Mouse (Mus musculus): Measurements from ENCODE around the gene Cyp46a1. TPM values are rescaled to one million over a fixed set of nuclear protein-coding genes. Genes with fewer than 3 reads are reported as not detected.

Gene Cyp46a1
- polyA plus RNA-seq, 1 experiment from 2014 or later, result 8.0 TPM

DNA sequence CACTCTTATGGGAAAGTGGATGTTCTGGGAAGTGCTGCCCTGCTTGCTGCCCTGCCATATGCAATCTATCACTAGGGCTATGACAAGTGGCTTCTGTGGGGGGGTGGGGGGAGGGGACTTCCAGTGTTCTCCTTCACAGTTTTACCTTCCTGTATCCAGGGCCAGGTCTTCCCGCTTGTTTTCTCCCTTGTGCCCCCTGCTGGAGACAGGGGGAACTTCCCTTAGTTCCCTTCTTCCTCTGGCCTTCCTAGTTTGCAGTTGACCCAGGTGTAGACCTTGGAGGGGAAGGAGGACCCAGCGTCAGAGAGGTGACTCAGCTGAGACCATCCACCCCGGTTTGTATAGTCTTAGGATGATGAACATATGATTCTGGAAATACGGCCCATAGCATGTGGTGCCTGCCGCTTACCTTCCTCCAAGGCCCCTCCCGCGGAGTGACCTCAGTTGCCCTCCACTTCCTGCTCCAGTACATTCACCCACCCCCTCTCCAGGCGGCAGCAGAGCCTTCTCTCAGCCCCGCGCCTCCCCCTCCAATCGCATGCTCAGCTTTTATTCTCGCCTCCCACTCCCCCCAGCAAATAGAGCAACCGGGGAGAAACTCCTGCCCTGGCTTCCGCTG lies 4.5 kb downstream of the Cyp46a1 start:
- H3K9me3 ChIP-seq, result no peaks in the 10 kb centered on the region
- no peak overlapping the region for H3K4me2 ChIP-seq

DNA sequence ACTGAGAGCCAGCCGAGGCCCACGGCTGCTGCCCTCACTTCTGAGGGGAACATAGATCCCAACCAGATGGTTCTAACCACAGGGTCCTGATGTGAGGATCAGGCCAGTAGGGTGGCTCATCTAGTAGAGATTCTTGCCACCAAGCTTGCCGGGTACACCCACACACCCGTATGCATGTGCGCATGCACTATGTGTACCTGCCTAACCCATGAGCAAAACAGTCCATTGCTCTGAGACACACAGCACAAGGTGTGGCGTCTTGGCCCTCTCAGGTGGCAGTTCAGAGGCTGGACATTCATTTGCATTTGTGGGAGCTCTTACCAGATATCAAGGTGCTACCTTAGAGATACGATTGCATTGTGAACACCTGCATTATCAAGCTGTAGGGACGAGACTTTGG lies 14.0 kb downstream of the Cyp46a1 start:
- WGBS, result 77% methylated on average over 8 of the region's 8 CpGs
- Histone ChIP-seq H3K27me3 (peaks cover 37% of the 10 kb centered on the region), H3K9me3 (no peaks in the 10 kb centered on the region), H3K27ac (no peak overlapping the region), H3K4me1 (peaks cover 12% of the 10 kb centered on the region), H3K4me3 (no peak overlapping the region), H3K9ac (no peak overlapping the region), H3K4me2 (no peak overlapping the region), H3K36me3 (no peaks in the 10 kb centered on the region)
- no peak for ATAC-seq (ENCODE audit: insufficient number of reproducible peaks, insufficient read depth, low FRiP score, low TSS enrichment, low read depth)

More for the DNA sequence above, 4.5 kb downstream of the Cyp46a1 start:
- no peak overlapping the region for H3K27ac ChIP-seq
- H3K4me1 ChIP-seq, result peaks cover 15% of the 10 kb centered on the region
- no peak overlapping the region for H3K4me3 ChIP-seq
- 11% methylated on average over 14 of the region's 14 CpGs for WGBS
- no peak for ATAC-seq (ENCODE audit: insufficient number of reproducible peaks, insufficient read depth, low FRiP score, low TSS enrichment, low read depth)
- H3K9ac ChIP-seq, result no peak overlapping the region
- H3K36me3 ChIP-seq, result no peaks in the 10 kb centered on the region
- H3K27me3 ChIP-seq, result peaks cover 29% of the 10 kb centered on the region

DNA sequence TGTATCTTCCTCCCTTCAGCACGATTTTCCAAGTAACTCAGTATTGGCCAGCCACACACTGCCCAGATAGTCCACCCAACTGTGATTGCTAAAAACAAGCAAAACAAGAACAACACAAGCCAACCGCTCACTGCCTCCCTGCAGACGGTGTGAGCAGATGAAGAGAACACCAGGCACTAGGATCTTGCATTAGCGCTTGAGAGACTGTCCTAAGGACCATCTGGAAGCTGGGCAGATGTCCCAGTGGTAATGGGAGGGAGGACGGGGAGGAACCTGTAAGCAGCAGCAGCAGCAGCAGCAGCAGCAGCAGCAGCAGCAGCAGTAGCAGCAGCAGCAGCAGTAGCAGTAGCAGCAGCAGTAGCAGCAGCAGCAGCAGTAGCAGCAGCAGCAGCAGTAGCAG lies 14.8 kb downstream of the Cyp46a1 start:
- no peak for ATAC-seq (ENCODE audit: insufficient number of reproducible peaks, insufficient read depth, low FRiP score, low TSS enrichment, low read depth)
- Histone ChIP-seq H3K27me3 (peaks cover 46% of the 10 kb centered on the region), H3K4me3 (no peak overlapping the region), H3K4me1 (peaks cover 12% of the 10 kb centered on the region), H3K27ac (no peak overlapping the region), H3K36me3 (no peaks in the 10 kb centered on the region), H3K9ac (no peak overlapping the region), H3K4me2 (no peak overlapping the region), H3K9me3 (no peaks in the 10 kb centered on the region)
- 69% methylated on average over 5 of the region's 5 CpGs for WGBS

DNA sequence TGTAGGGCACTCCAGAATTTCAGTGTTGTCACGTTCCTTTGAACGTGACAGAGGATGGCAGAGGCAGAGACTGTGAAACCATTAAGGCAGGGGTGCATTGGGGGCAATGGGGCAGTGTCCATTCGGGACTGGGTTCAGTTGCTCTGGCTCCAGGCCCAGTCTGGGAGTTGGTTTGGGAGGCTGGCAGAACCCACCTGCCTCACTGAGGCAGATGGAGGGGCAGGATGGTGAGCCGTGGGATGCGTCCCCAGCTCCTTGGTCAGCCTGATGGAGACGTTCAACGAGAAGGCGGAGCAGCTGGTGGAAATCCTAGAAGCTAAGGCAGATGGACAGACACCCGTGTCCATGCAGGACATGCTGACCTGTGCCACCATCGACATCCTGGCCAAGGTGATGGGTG lies 16.8 kb downstream of the Cyp46a1 start:
- H3K27ac ChIP-seq, result no peak overlapping the region
- H3K4me2 ChIP-seq, result no peak overlapping the region
- WGBS, result 84% methylated on average over 10 of the region's 10 CpGs
- no peak overlapping the region for H3K9ac ChIP-seq
- peaks cover 12% of the 10 kb centered on the region for H3K4me1 ChIP-seq
- H3K9me3 ChIP-seq, result 0 out of 2 replicates have a peak, but pooled peaks cover 2% of the 10 kb centered on the region
- H3K4me3 ChIP-seq, result no peak overlapping the region
- ATAC-seq (ENCODE audit: insufficient number of reproducible peaks, insufficient read depth, low FRiP score, low TSS enrichment, low read depth), result no peak
- no peaks in the 10 kb centered on the region for H3K36me3 ChIP-seq
- peaks cover 52% of the 10 kb centered on the region for H3K27me3 ChIP-seq

DNA sequence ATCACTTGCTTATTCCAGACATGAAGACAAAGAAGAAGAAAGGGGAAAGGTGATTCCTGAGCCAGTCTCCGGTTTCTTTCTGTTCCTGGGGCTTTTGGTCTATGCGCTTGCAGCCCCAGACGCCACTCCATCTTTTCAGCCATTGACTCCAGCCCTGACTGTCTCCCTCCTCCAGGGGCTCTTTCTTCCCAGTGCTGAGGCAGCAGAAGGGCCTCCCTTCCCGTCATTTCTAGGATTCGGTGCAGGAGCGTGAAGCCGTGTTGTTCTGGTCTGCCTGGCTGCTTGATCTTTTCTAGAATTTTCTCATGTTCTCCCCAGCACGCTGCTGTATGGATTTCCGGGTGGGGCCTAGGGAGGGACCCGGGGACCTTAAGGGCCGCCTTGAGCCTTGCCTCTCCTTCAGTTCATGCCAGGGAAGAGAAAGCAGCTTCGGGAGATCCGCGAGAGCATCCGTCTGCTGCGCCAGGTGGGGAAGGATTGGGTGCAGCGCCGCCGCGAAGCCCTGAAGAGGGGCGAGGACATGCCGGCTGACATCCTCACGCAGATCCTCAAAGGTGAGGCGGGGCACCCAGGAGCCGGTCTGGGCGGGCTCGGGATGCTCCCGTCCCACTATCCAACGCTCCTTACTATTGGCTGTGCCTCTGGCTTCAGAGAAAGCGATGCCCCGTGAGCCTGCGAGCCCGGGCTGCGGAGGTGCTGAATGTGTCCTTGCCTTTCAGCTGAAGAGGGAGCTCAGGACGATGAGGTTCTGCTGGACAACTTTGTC lies 18.4 kb downstream of the Cyp46a1 start:
- Histone ChIP-seq H3K36me3 (no peaks in the 10 kb centered on the region), H3K4me1 (peaks cover 12% of the 10 kb centered on the region), H3K4me3 (peak overlapping the region; percentile 33), H3K27me3 (peaks cover 52% of the 10 kb centered on the region), H3K27ac (no peak overlapping the region), H3K9me3 (0 out of 2 replicates have a peak, but pooled peaks cover 3% of the 10 kb centered on the region), H3K9ac (peak overlapping the region; percentile 54), H3K4me2 (peak overlapping the region; percentile 65)
- ATAC-seq (ENCODE audit: insufficient number of reproducible peaks, insufficient read depth, low FRiP score, low TSS enrichment, low read depth), result no peak
- WGBS, result 5% methylated on average over 35 of the region's 35 CpGs

DNA sequence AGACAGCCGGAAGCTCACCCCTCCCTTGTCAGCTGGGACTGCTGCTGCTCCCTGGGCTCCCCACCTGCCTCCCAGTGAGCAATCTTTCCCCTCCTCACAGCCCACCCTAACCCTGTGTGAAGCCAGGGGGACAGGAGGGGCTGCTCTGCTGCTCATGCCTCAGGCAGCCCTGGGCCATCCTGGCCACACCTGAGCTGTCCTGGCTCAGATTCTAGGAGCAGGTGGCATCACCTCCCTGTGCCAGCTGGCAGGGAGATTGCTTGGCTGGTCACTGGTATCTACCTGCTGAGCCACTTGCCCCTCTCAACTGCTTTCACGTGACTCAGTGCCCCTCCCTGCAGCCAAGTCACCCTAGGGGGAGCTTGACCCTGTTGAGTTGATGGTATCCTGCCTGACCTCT lies 20.1 kb downstream of the Cyp46a1 start:
- peaks cover 12% of the 10 kb centered on the region for H3K4me1 ChIP-seq
- no peaks in the 10 kb centered on the region for H3K36me3 ChIP-seq
- H3K9me3 ChIP-seq, result 0 out of 2 replicates have a peak, but pooled peaks cover 3% of the 10 kb centered on the region
- ATAC-seq (ENCODE audit: insufficient number of reproducible peaks, insufficient read depth, low FRiP score, low TSS enrichment, low read depth), result no peak
- no peak overlapping the region for H3K27ac ChIP-seq
- H3K4me2 ChIP-seq, result no peak overlapping the region
- H3K4me3 ChIP-seq, result no peak overlapping the region
- WGBS, result 72% methylated on average over 2 of the region's 2 CpGs
- no peak overlapping the region for H3K9ac ChIP-seq
- H3K27me3 ChIP-seq, result peaks cover 52% of the 10 kb centered on the region

DNA sequence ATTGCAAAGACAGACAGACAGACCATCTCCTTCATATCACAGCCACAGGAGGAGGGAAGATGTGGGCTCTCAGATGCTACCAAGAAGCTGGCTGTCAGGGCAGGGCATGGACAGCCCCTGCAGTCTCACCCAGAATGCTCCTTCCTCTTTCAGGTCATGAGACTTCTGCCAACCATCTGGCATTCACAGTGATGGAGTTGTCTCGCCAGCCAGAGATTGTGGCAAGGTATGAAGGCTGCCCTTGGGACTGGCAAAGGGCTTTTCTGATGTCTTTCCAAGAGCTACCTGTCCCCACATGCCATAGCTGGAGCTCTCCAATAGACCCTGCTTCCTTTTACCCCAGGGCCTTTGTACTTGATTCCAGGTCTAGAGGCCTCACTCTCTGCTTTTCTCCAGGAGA lies 21.1 kb downstream of the Cyp46a1 start:
- WGBS, result 88% methylated on average over 1 of the region's 1 CpGs
- H3K4me3 ChIP-seq, result no peak overlapping the region
- H3K27ac ChIP-seq, result no peak overlapping the region
- H3K9ac ChIP-seq, result no peak overlapping the region
- peaks cover 44% of the 10 kb centered on the region for H3K27me3 ChIP-seq
- H3K4me2 ChIP-seq, result no peak overlapping the region
- ATAC-seq (ENCODE audit: insufficient number of reproducible peaks, insufficient read depth, low FRiP score, low TSS enrichment, low read depth), result no peak
- peaks cover 9% of the 10 kb centered on the region for H3K4me1 ChIP-seq
- no peaks in the 10 kb centered on the region for H3K36me3 ChIP-seq
- H3K9me3 ChIP-seq, result 0 out of 2 replicates have a peak, but pooled peaks cover 3% of the 10 kb centered on the region

DNA sequence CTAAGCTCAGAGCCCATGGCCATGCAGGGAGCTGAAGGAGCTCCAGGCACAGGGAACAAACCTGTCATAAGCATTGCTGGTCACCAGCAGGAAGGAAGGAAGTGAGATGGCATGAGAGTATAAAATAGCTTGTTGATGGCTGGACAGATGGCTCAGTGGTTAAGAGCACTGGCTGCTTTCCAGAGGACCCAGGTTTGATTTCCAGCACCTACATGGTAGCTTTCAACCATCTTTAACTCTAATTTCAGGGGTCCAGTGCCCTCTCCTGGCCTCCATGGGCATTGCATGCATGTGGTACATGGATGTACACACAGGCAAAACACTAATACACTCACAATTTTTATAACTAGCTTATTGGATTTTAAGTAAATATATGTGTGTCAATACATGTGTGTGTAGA lies 21.8 kb downstream of the Cyp46a1 start:
- H3K9me3 ChIP-seq, result 0 out of 2 replicates have a peak, but pooled peaks cover 3% of the 10 kb centered on the region
- H3K4me2 ChIP-seq, result no peak overlapping the region
- H3K36me3 ChIP-seq, result no peaks in the 10 kb centered on the region
- no peak for ATAC-seq (ENCODE audit: insufficient number of reproducible peaks, insufficient read depth, low FRiP score, low TSS enrichment, low read depth)
- H3K27me3 ChIP-seq, result peaks cover 37% of the 10 kb centered on the region
- H3K4me3 ChIP-seq, result no peak overlapping the region
- H3K9ac ChIP-seq, result no peak overlapping the region
- no peak overlapping the region for H3K27ac ChIP-seq
- H3K4me1 ChIP-seq, result peaks cover 9% of the 10 kb centered on the region

DNA sequence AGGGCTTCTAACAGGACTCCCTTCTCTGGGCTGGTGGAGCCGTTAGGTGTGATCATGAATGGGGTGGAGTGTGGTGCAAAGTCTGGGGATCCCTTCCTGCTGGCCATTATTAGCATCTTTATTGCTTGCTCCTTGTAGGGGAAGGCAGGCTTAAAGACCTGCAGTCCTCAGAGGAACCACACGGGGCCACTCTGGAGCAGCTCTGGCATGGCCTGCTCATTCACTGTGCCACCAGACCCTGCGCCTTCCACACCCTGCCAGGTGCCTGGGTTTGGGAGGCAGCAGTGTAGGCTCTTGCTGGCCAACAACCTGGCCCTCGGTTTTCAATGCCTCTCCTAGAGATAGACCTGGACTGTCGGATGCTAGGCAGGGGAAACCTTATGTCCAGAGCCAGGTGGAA lies 29.6 kb downstream of the Cyp46a1 start:
- H3K4me2 ChIP-seq, result no peak overlapping the region
- no peak overlapping the region for H3K27ac ChIP-seq
- 0 out of 2 replicates have a peak, but pooled peaks have one; percentile 41 for ATAC-seq (ENCODE audit: insufficient number of reproducible peaks, insufficient read depth, low FRiP score, low TSS enrichment, low read depth)

DNA sequence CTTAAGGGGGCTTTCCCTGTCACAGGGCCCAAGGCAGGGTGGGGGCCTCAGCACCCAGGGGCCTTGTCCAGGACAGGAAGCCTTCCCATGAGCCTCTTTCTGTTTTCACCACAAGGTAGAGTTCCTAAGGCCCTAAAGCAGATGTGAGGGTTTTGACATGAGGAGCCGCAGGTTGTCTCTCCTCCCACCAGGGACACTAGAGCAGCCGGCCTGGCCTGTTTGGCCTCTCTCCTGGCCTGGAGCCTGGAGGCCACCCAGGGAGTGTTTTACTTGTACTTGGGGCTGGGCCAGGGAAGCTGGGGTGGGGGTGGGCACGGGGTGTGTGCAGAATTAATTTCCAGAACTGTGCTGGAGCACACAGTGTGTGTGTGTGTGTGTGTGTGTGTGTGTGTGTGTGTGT lies 31.2 kb downstream of the Cyp46a1 start:
- WGBS, result 16% methylated on average over 3 of the region's 3 CpGs
- no peak overlapping the region for H3K27ac ChIP-seq

More for the DNA sequence above, 29.6 kb downstream of the Cyp46a1 start:
- 5% methylated on average over 5 of the region's 5 CpGs for WGBS
- Histone ChIP-seq H3K4me3 (no peak overlapping the region), H3K4me1 (peaks cover 10% of the 10 kb centered on the region), H3K36me3 (no peaks in the 10 kb centered on the region), H3K9me3 (no peaks in the 10 kb centered on the region), H3K9ac (no peak overlapping the region), H3K27me3 (no peaks in the 10 kb centered on the region)

DNA sequence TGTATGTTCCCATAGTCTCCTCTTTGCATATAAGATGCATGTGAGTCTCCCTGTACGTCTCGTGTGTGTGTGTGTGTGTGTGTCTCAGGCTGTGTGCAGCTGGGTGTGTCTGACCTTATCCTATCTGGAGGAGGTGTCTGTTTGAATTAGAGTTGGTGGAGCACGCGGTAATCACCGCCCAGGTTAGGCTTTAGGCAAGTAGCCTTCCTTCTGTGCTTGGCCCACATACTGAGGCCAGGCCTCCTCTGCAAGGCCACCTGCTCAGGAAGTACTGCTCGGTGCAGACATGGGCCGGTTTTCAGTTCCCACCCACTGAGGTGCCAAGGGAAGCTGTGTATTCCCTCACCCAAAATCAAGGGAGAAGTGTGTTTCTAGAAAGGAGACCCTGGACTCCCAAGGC lies 31.7 kb downstream of the Cyp46a1 start:
- Histone ChIP-seq H3K9ac (no peak overlapping the region), H3K4me1 (peaks cover 17% of the 10 kb centered on the region), H3K27ac (no peak overlapping the region), H3K4me3 (no peak overlapping the region), H3K27me3 (no peaks in the 10 kb centered on the region), H3K9me3 (no peaks in the 10 kb centered on the region), H3K4me2 (no peak overlapping the region), H3K36me3 (no peaks in the 10 kb centered on the region)
- no peak for ATAC-seq (ENCODE audit: insufficient number of reproducible peaks, insufficient read depth, low FRiP score, low TSS enrichment, low read depth)
- WGBS, result 67% methylated on average over 7 of the region's 7 CpGs

More for the DNA sequence above, 31.2 kb downstream of the Cyp46a1 start:
- ATAC-seq (ENCODE audit: insufficient number of reproducible peaks, insufficient read depth, low FRiP score, low TSS enrichment, low read depth), result no peak
- H3K4me1 ChIP-seq, result peaks cover 12% of the 10 kb centered on the region
- no peaks in the 10 kb centered on the region for H3K27me3 ChIP-seq
- H3K36me3 ChIP-seq, result no peaks in the 10 kb centered on the region
- no peaks in the 10 kb centered on the region for H3K9me3 ChIP-seq
- no peak overlapping the region for H3K4me3 ChIP-seq
- H3K4me2 ChIP-seq, result no peak overlapping the region
- no peak overlapping the region for H3K9ac ChIP-seq

DNA sequence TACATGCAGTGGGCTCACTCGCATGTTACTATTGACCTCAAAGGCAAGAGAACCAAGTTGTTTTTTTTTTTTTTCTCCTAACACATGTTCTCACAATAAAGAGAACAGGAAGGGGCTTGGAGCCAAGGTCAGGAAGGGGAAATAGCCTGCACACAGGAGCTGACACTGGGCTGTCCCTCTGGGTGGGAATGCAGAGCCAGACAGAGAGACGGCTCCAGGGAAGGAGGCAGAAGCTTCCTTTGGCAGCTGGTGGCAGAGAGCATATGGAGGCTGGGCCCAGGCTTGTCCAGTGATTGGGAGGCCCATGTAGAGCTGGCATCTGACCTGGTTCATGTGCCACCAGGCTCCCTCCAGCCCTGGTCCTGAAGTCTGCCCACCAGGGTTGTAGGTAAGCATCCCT lies 33.7 kb downstream of the Cyp46a1 start:
- H3K9me3 ChIP-seq, result no peaks in the 10 kb centered on the region
- no peak overlapping the region for H3K27ac ChIP-seq
- H3K27me3 ChIP-seq, result no peaks in the 10 kb centered on the region
- H3K4me3 ChIP-seq, result no peak overlapping the region
- 78% methylated on average over 2 of the region's 2 CpGs for WGBS
- peaks cover 20% of the 10 kb centered on the region for H3K4me1 ChIP-seq
- H3K36me3 ChIP-seq, result no peaks in the 10 kb centered on the region
- H3K9ac ChIP-seq, result no peak overlapping the region
- no peak overlapping the region for H3K4me2 ChIP-seq
- no peak for ATAC-seq (ENCODE audit: insufficient number of reproducible peaks, insufficient read depth, low FRiP score, low TSS enrichment, low read depth)
